Mouse (Mus musculus) adrenal gland (tissue): ENCODE results near the gene Cntd1.
"Not testable (repeated sequence)": the region's sequence is repeated elsewhere in the genome, so short reads cannot be mapped to it uniquely, and the experiment has no call there.

ENCODE experiments used
- intact Hi-C: fragments of 180-260 bp; cut with DNase I; formaldehyde crosslinking; loops from one replicate; pipeline ENCODE4 v1.15.1; 2025

The Cntd1 gene

GRCm38 (mm10) chr11:101328941-101329635, 50.3 kb downstream of the Cntd1 start:
- intact Hi-C loops, result no loop called here

- intact Hi-C loops, result no loop called here
Measured at GRCm38 (mm10) chr11:101330371-101330924, 51.6 kb downstream of the Cntd1 start, which contains the start of gene Aoc3. Aoc3 (plus strand) TSS chr11:101330605.

- intact Hi-C loops, result not testable (repeated sequence)
Measured at GRCm38 (mm10) chr11:101330961-101331360, 52.1 kb downstream of the Cntd1 start.

GRCm38 (mm10) chr11:101332537-101332936, 53.7 kb downstream of the Cntd1 start:
- intact Hi-C loops, result no loop called here

GRCm38 (mm10) chr11:101334023-101334422, 55.2 kb downstream of the Cntd1 start:
- intact Hi-C loops, result no loop called here

GRCm38 (mm10) chr11:101334516-101334915, 55.7 kb downstream of the Cntd1 start:
- intact Hi-C loops, result no loop called here

- intact Hi-C loops, result no loop called here
Measured at GRCm38 (mm10) chr11:101335685-101336084, 56.9 kb downstream of the Cntd1 start.

- intact Hi-C loops, result no loop called here
Measured at GRCm38 (mm10) chr11:101338123-101338760, 59.4 kb downstream of the Cntd1 start.
